Mouse (Mus musculus): ENCODE data around the gene Sik3.

DNA sequence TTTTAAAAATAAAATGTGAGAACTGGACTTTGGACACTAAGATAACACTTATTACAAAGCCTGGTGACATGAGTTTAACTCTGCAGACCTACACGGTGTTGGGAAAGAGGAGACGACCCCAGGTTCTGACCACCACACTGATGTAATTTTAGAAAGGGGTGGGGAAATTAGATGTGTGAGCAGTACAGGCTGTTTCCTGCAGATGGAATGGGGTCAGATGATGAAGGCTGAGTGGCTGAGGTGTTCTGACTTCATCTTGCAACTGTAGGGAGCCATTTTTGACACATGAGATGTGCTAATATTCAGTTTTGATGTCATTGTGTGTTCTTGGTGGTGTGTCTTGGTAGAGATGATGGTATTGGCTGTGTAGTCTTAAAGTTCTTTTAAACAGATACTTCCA is 28.6 kb downstream of the Sik3 start:
- TF ChIP-seq TCF12 (IDR thresholded peaks at IDR 0.05; ENCODE audit: insufficient read depth, poor library complexity, severe bottlenecking) = no peak
- no peak for TF ChIP-seq POLR2A (IDR thresholded peaks at IDR 0.05; ENCODE audit: insufficient read length, low read depth)
